8 mouse cellular contexts compared by ENCODE assay signal in the genomic region with DNA sequence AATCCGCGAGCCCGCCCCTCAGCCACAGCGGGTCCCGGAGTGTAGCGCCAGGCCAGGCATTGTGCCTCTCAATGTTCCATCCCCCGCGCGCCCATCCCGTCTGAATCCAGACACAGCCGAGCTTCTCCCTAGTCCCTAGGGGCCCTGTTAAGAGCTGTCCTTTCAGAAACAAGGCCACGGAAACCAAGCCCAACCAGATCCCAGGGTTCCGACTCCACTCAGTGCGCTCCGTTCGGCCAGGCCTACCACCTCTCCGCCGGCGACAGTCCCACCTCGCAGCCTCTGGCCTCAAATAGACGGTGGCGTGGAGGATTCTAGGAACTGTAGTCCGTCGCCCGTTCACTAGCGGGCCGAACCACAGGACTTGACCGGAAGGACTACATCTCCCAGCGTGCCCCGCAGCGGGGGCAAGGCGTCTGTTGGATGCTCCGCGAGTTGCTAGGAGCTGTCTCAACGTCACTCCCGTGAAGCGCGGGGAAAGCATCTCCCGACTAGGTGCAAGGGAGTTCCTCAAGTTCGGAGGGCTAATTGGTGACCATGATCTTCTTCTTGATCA. TPM values are rescaled to one million over a fixed set of nuclear protein-coding genes. Genes with fewer than 3 reads are reported as not detected.
DNase-seq lines count a peak whose midpoint lies in the region; ATAC-seq lines count a peak whose summit lies in the region.

Fbf1 (minus strand) TSS at position 283 of the 556 bp plus-strand sequence.

- H3K36me3 ChIP-seq in hindbrain, embryonic 16.5 days (ENCODE audit: control insufficient read depth, insufficient read depth, low read length) = peaks cover 4% of the 10 kb centered on the region
- H3K36me3 ChIP-seq in macrophage (ENCODE audit: inconsistent target) = peaks cover 4% of the 10 kb centered on the region; the same call in 1 of the 2 replicates

- peak within 1 kb of the TSS; percentile 92 for H3K9ac ChIP-seq in hindbrain, embryonic 16.5 days (ENCODE audit: low read depth, low read length)

- DNase-seq in T-cell, adult 2 months (ENCODE audit: low spot score) = peak; percentile 91
- peak; percentile 96 to 97 for DNase-seq in cerebellum, postnatal 36 days
- DNase-seq in gastrocnemius, adult 18-20 months (ENCODE audit: low spot score) = peak; percentile 96
- peak; percentile 98 to 99 for DNase-seq in left cerebral cortex, adult 18-20 months (ENCODE audit: low spot score in 2 of 2)
- DNase-seq in right cerebral cortex, adult 18-20 months = peak; percentile 98
- DNase-seq in urinary bladder, postnatal 10 days (ENCODE audit: low spot score) = peak; percentile 76

- no peaks in the 10 kb centered on the region for H3K27me3 ChIP-seq in hindbrain, embryonic 16.5 days (replicated peaks; ENCODE audit: control insufficient read depth, insufficient read depth, low read length)

- no peaks in the 10 kb centered on the region for H3K79me2 ChIP-seq in macrophage (ENCODE audit: inconsistent target)

- peak within 1 kb of the TSS; percentile 91 for H3K4me2 ChIP-seq in hindbrain, embryonic 16.5 days (ENCODE audit: low read length)

- peak within 1 kb of the TSS; percentile 80 for H3K4me3 ChIP-seq in hindbrain, embryonic 16.5 days (ENCODE audit: low read length)
- H3K4me3 ChIP-seq in macrophage (ENCODE audit: inconsistent target) = peak within 1 kb of the TSS; percentile 84

- 0% methylated on average over 40 of the region's 40 CpGs for WGBS in hindbrain, embryonic 16.5 days
- under 1% methylated on average over 39 of the region's 40 CpGs for WGBS in macrophage (ENCODE audit: missing documents)

- peak within 1 kb of the TSS; percentile 93 for H3K27ac ChIP-seq in hindbrain, embryonic 16.5 days (ENCODE audit: low read depth, low read length)
- H3K27ac ChIP-seq in macrophage = peak within 1 kb of the TSS; percentile 32

- no peaks in the 10 kb centered on the region for H3K9me3 ChIP-seq in hindbrain, embryonic 16.5 days (ENCODE audit: control insufficient read depth, low read length)

- peaks cover 17% of the 10 kb centered on the region for H3K4me1 ChIP-seq in hindbrain, embryonic 16.5 days (ENCODE audit: control insufficient read depth, insufficient read depth, low read depth, low read length)

- ATAC-seq in hindbrain, embryonic 16.5 days = peak; percentile 99

RNA-seq across cellular contexts. Expression of gene Fbf1, which starts in this region (rescaled TPM):
- total RNA-seq in gastrocnemius, adult 18-20 months (2021) = 10 to 100 TPM in 1 of 2 experiments, 1 to 10 TPM in 1; 8.9 to 11.0 TPM
- 49.5 and 55.5 TPM in 2 replicates for polyA plus RNA-seq in hindbrain, embryonic 16.5 days (2015; fragmentation: Nextera tagmentation; extraction: Ambion mirVana)
- 10 to 100 TPM; 75.9 to 81.3 TPM for total RNA-seq in left cerebral cortex, adult 18-20 months (2021)
- 100 to 1,000 TPM in 2 of 26 experiments, 10 to 100 TPM in 24; 19.5 to 111 (median 65.2) TPM for total RNA-seq in macrophage (2018; cell fraction: chromatin; rRNA removed)
- 10 to 100 TPM in 20 of 26 experiments, 1 to 10 TPM in 6; 5.8 to 21.6 (median 11.8) TPM for total RNA-seq in macrophage (2018; cell fraction: cytosol; rRNA removed)
- 10 to 100 TPM; 14.8 to 73.7 (median 33.2) TPM for total RNA-seq in macrophage (2018; cell fraction: nucleus; rRNA removed)
- polyA plus RNA-seq in macrophage (2018) = 13.2 to 15.0 TPM (median 14.6 TPM) in 3 replicates

Comparison
In these comparisons a context has a peak if more than half of its experiments do, and no peak if none do; other contexts are left out.
1. Peak in every context shown above with its lines: DNase-seq, ATAC-seq, H3K4me3 ChIP-seq and H3K27ac ChIP-seq.
2. RNA of gene Fbf1 (total RNA-seq): 75.9 to 81.3 TPM in left cerebral cortex, adult 18-20 months; 8.9 to 11.0 TPM in gastrocnemius, adult 18-20 months; every median in the first group is over 4 times any median in the second.